Mouse (Mus musculus) heart, embryonic 11.5 days (tissue): ENCODE data around the gene Timd4. TPM values are rescaled to one million over a fixed set of nuclear protein-coding genes. Genes with fewer than 3 reads are reported as not detected.

Source experiments
- ATAC-seq: fragments of 200-750 bp; cut with Nextera tagmentation; replicated peaks from 2 replicates; pipeline ENCODE4 v1.8.0; 2017; ENCODE audit warnings: moderate library complexity; ENCODE audit not compliant: insufficient number of reproducible peaks, low FRiP score, low TSS enrichment
- H3K27ac ChIP-seq: fragments of 300-500 bp; sonication (generic); 2 replicates; pipeline ENCODE4 v1.5.1; 2014; ENCODE audit warnings: mild to moderate bottlenecking, low read depth, low read length
- H3K27me3 ChIP-seq: fragments of 300-500 bp; sonication (generic); 2 replicates; pipeline ENCODE4 v1.6.1; 2014; ENCODE audit warnings: mild to moderate bottlenecking, low read length, mixed read lengths; ENCODE audit not compliant: control insufficient read depth, insufficient read depth
- H3K36me3 ChIP-seq: fragments of 300-500 bp; sonication (generic); 2 replicates; pipeline ENCODE4 v1.6.1; 2014; ENCODE audit warnings: mild to moderate bottlenecking, low read length, moderate library complexity, mixed read lengths; ENCODE audit not compliant: control insufficient read depth, insufficient read depth
- H3K4me1 ChIP-seq: fragments of 300-500 bp; sonication (generic); 2 replicates; pipeline ENCODE4 v1.6.1; 2014; ENCODE audit warnings: low read length; ENCODE audit not compliant: control insufficient read depth, insufficient read depth
- H3K4me2 ChIP-seq: fragments of 300-500 bp; sonication (generic); 2 replicates; pipeline ENCODE4 v1.6.1; 2014; ENCODE audit warnings: mild to moderate bottlenecking, moderate library complexity
- H3K4me3 ChIP-seq: fragments of 300-500 bp; sonication (generic); 2 replicates; pipeline ENCODE4 v1.5.1; 2014; ENCODE audit warnings: low read depth, low read length
- H3K9ac ChIP-seq: fragments of 300-500 bp; sonication (generic); 2 replicates; pipeline ENCODE4 v1.6.1; 2014; ENCODE audit warnings: mild to moderate bottlenecking, low read depth, low read length, moderate library complexity
- H3K9me3 ChIP-seq: fragments of 300-500 bp; sonication (generic); replicated peaks from 2 replicates; pipeline ENCODE4 v1.6.1; 2016; ENCODE audit warnings: low read length; ENCODE audit not compliant: control insufficient read depth
- WGBS: fragments of 180-500 bp; shearing (Covaris S2); extraction: QIAGEN DNeasy Blood & Tissue Kit; methylation state at CpG from one replicate; pipeline ENCODE4 v1.1.7; 2014; ENCODE audit not compliant: insufficient replicate concordance; 5-methylcytosine and 5-hydroxymethylcytosine counted together
- polyA plus RNA-seq: library from polyadenylated mRNA; unstranded; fragments of >200 nt; fragmentation: Nextera tagmentation; extraction: Ambion mirVana; gene quantifications from 2 replicates; pipeline ENCODE4 v1.2.1, GENCODE M21; 2014

The Timd4 gene
- 0.15 and 0.16 TPM in 2 replicates for polyA plus RNA-seq

- H3K4me3 ChIP-seq: no peak within 1 kb of the TSS
- WGBS: 64% methylated on average over 5 of the region's 5 CpGs
Measured at GRCm38 (mm10) chr11:46810511-46810910, at the start of gene Timd4. Gene Timd4, plus strand, starts transcription at chr11:46810800.

GRCm38 (mm10) chr11:46776879-46777278 is 33.7 kb upstream of the Timd4 start:
- Histone ChIP-seq H3K4me1 (no peaks in the 10 kb centered on the region), H3K4me2 (no peak overlapping the region), H3K9ac (no peak overlapping the region), H3K4me3 (no peak overlapping the region), H3K27ac (no peak overlapping the region), H3K36me3 (no peaks in the 10 kb centered on the region), H3K27me3 (no peaks in the 10 kb centered on the region), H3K9me3 (no peaks in the 10 kb centered on the region)
- no peak for ATAC-seq
- 72% methylated on average over 3 of the region's 3 CpGs for WGBS

More at GRCm38 (mm10) chr11:46810511-46810910, at the start of gene Timd4:
- H3K36me3 ChIP-seq: no peaks in the 10 kb centered on the region
- no peak within 1 kb of the TSS for H3K9ac ChIP-seq
- no peak for ATAC-seq
- no peak within 1 kb of the TSS for H3K27ac ChIP-seq
- no peaks in the 10 kb centered on the region for H3K4me1 ChIP-seq
- no peak within 1 kb of the TSS for H3K4me2 ChIP-seq
- H3K9me3 ChIP-seq: no peaks in the 10 kb centered on the region
- H3K27me3 ChIP-seq: no peaks in the 10 kb centered on the region

GRCm38 (mm10) chr11:46779811-46780210 is 30.8 kb upstream of the Timd4 start:
- 77% methylated on average over 2 of the region's 2 CpGs for WGBS
- no peak overlapping the region for H3K4me3 ChIP-seq
- ATAC-seq: no peak

DNA sequence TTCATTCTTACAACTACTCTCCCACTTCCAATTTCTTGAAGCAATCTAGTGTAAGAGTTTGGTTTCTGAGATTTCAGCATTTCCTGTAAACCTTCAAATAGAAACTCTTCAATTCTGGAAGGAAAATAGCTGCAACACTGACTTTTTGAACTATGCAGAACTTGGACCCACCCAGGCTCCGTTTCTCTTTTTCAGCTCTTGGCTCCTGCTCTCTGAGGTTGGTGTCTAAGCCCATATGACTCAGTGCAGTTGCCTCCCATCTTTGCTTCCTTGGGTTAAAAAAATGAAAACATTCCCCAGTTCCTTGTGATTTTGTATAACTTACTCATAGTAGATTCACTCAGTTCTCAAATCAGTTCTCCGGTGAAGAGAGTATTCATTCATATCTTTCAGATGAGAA is 6.2 kb upstream of the Timd4 start:
- Histone ChIP-seq H3K36me3 (no peaks in the 10 kb centered on the region), H3K4me1 (no peaks in the 10 kb centered on the region), H3K9ac (no peak overlapping the region), H3K27ac (no peak overlapping the region), H3K9me3 (no peaks in the 10 kb centered on the region), H3K4me3 (no peak overlapping the region), H3K27me3 (no peaks in the 10 kb centered on the region), H3K4me2 (no peak overlapping the region)
- ATAC-seq: no peak
- 81% methylated on average over 2 of the region's 2 CpGs for WGBS

More at GRCm38 (mm10) chr11:46779811-46780210, 30.8 kb upstream of the Timd4 start:
- no peaks in the 10 kb centered on the region for H3K36me3 ChIP-seq
- no peaks in the 10 kb centered on the region for H3K9me3 ChIP-seq
- H3K27ac ChIP-seq: no peak overlapping the region
- H3K4me2 ChIP-seq: no peak overlapping the region
- H3K9ac ChIP-seq: no peak overlapping the region
- no peaks in the 10 kb centered on the region for H3K4me1 ChIP-seq
- H3K27me3 ChIP-seq: no peaks in the 10 kb centered on the region

GRCm38 (mm10) chr11:46817692-46818091 is 7.1 kb downstream of the Timd4 start:
- H3K36me3 ChIP-seq: no peaks in the 10 kb centered on the region
- ATAC-seq: no peak
- H3K27ac ChIP-seq: no peak overlapping the region
- WGBS: 83% methylated on average over 5 of the region's 5 CpGs
- H3K4me3 ChIP-seq: no peak overlapping the region
- H3K27me3 ChIP-seq: no peaks in the 10 kb centered on the region
- H3K9ac ChIP-seq: no peak overlapping the region
- H3K4me1 ChIP-seq: no peaks in the 10 kb centered on the region
- no peaks in the 10 kb centered on the region for H3K9me3 ChIP-seq
- no peak overlapping the region for H3K4me2 ChIP-seq

GRCm38 (mm10) chr11:46819930-46820329 is 9.3 kb downstream of the Timd4 start:
- no peak overlapping the region for H3K4me2 ChIP-seq
- H3K9me3 ChIP-seq: no peaks in the 10 kb centered on the region
- ATAC-seq: no peak
- no peak overlapping the region for H3K27ac ChIP-seq
- no peaks in the 10 kb centered on the region for H3K27me3 ChIP-seq
- no peaks in the 10 kb centered on the region for H3K36me3 ChIP-seq
- no peak overlapping the region for H3K4me3 ChIP-seq
- no peaks in the 10 kb centered on the region for H3K4me1 ChIP-seq
- H3K9ac ChIP-seq: no peak overlapping the region
- 25% methylated on average over 4 of the region's 4 CpGs for WGBS

GRCm38 (mm10) chr11:46830348-46830747 is 19.7 kb downstream of the Timd4 start:
- H3K36me3 ChIP-seq: no peaks in the 10 kb centered on the region
- no peaks in the 10 kb centered on the region for H3K9me3 ChIP-seq
- ATAC-seq: no peak
- no peak overlapping the region for H3K4me3 ChIP-seq
- no peaks in the 10 kb centered on the region for H3K27me3 ChIP-seq
- H3K4me2 ChIP-seq: no peak overlapping the region
- no peak overlapping the region for H3K27ac ChIP-seq
- no peak overlapping the region for H3K9ac ChIP-seq
- no peaks in the 10 kb centered on the region for H3K4me1 ChIP-seq
- 66% methylated on average over 2 of the region's 2 CpGs for WGBS

GRCm38 (mm10) chr11:46835080-46835479 is 24.5 kb downstream of the Timd4 start:
- Histone ChIP-seq H3K4me1 (no peaks in the 10 kb centered on the region), H3K4me2 (no peak overlapping the region), H3K9me3 (no peaks in the 10 kb centered on the region), H3K27me3 (no peaks in the 10 kb centered on the region), H3K36me3 (no peaks in the 10 kb centered on the region), H3K4me3 (no peak overlapping the region), H3K27ac (no peak overlapping the region), H3K9ac (no peak overlapping the region)
- ATAC-seq: no peak
- WGBS: 42% methylated on average over 1 of the region's 1 CpGs

DNA sequence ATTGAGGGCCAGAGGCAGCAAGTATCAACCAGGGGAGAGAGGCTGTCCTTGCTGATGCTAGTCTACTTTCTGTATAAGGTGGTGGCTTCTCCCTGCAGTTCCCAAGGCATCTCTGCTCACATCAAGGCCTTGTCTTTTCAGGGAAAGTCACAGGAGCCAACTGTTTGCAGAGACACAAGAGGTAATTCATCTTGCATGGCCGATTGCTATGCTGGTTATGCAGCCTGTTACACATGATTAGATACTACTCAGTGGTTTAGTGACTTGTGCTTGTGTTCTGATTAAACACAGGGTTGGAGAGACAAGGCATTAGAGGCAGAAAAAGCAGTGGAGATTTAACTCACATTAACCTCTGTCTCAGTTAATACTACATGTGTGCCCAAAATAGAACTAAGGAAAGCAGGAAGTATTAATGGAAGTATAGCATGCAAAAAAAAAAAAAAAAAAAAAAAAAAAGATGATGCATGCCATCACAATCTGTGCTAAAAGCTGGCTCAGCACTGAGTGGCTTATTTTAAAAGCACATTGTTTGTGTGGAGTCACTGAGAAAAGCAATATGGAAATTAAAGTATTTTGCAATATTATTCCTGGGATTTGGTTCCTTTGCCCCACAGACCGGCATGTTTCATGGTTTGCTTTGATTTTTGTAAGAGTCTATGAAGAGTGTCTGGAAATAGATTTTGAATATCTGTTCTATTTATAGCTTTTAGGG is 31.6 kb downstream of the Timd4 start:
- ATAC-seq: no peak
- Histone ChIP-seq H3K9ac (no peak overlapping the region), H3K27ac (no peak overlapping the region), H3K36me3 (no peaks in the 10 kb centered on the region), H3K9me3 (no peaks in the 10 kb centered on the region), H3K4me1 (no peaks in the 10 kb centered on the region), H3K4me3 (no peak overlapping the region), H3K27me3 (no peaks in the 10 kb centered on the region), H3K4me2 (no peak overlapping the region)
- WGBS: 56% methylated on average over 2 of the region's 2 CpGs
